Mouse (Mus musculus): ENCODE results near the gene Gm20815. TPM values are rescaled to one million over a fixed set of nuclear protein-coding genes. Genes with fewer than 3 reads are reported as not detected.
"Not testable (repeated sequence)": the region's sequence is repeated elsewhere in the genome, so short reads cannot be mapped to it uniquely, and the experiment has no call there.

The Gm20815 gene
- polyA plus RNA-seq (2016; fragmentation: Nextera tagmentation; extraction: Ambion mirVana) = not detected in 2 replicates

DNA sequence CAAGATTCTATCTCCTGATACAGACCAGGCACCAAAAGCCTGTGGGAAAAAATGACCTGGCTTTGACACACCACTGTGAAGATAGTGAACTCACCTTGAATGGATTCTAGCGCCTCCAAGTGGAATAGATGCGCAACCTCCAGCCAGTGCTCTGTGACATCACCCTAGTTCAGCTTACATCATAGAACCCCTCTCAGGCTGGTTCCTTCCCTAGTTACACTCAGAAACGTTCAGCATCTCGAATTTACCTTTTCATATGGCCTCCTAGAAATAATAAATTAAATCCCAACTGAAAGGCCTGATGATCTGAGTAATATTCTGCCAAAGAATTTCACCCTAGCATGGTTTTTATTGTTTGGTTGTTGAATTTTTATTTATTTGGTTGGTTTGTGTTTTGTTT is at the start of gene Gm20815:
Gm20815 (minus strand) TSS at position 101 of the 400 bp plus-strand sequence.
- H3K4me3 ChIP-seq; H3K4me1 ChIP-seq; H3K9ac ChIP-seq; H3K36me3 ChIP-seq; ATAC-seq (ENCODE audit: low FRiP score, low read depth); H3K4me2 ChIP-seq (replicated peaks); H3K27ac ChIP-seq; H3K9me3 ChIP-seq; H3K27me3 ChIP-seq (replicated peaks): not testable (repeated sequence)
- WGBS = no CpG with 5 or more reads among the region's 4 CpGs
